Mouse (Mus musculus) pancreas, adult 10 weeks (tissue): ENCODE results near the gene Gm11115. TPM values are rescaled to one million over a fixed set of nuclear protein-coding genes. Genes with fewer than 3 reads are reported as not detected.

Source experiments
- polyA plus RNA-seq: library from polyadenylated mRNA; stranded (reverse); fragments of 350-450 nt; fragmentation: Illumina TruSeq; extraction: RNeasy Lipid Tissue Mini Kit (QIAGEN cat#74804); gene quantifications from one replicate; pipeline ENCODE4 v1.2.3, GENCODE M21; 2015; ENCODE audit warnings: low read depth, low replicate concordance; ENCODE audit not compliant: insufficient read depth

Gm11115 gene
- polyA plus RNA-seq, result not detected

GRCm38 (mm10) chr5:88153999-88154398 lies at the start of gene Gm11115:
Gm11115 (minus strand) TSS chr5:88154099.

DNA sequence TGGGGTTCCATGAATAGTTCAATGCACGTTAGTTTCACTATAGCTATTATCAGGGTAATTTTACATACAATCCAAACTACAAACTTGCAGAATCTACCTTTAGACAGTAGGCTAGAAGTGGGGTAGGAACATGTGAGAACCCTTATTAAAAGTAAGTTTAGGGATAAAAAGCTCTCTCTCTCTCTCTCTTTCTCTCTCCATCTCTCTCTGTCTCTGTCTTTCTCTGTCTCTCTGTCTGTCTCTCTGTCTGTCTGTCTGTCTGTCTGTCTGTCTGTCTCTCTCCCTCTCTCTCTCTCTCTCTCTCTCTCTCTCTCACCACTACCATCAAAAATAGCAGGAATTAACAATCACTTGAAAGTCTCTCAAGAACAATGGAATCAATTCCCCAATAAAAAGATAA lies 42.5 kb downstream of the Gm11115 start, which contains the start of gene Gm11116:
Gene Gm11116 (minus strand): TSS at position 101 of the 400 bp plus-strand sequence.

Other genes starting within 250 kb of the Gm11115 start
- not detected for gene Csn3, start 228.5 kb downstream of the Gm11115 start, polyA plus RNA-seq
- not detected for gene 2310003L06Rik, start 184.6 kb downstream of the Gm11115 start, polyA plus RNA-seq
- gene Gm28434, start 184.6 kb downstream of the Gm11115 start, polyA plus RNA-seq, result not detected
- gene Cabs1, start 174.7 kb downstream of the Gm11115 start, polyA plus RNA-seq, result not detected
- not detected for gene Smr3a, start 151.6 kb downstream of the Gm11115 start, polyA plus RNA-seq
- gene Smr2, start 67.5 kb downstream of the Gm11115 start, polyA plus RNA-seq, result not detected
- gene Gm11116, start 42.6 kb downstream of the Gm11115 start, polyA plus RNA-seq, result not detected
- gene Gm7714, start 114.8 kb upstream of the Gm11115 start, polyA plus RNA-seq, result not detected
- not detected for gene Prol1, start 163.2 kb upstream of the Gm11115 start, polyA plus RNA-seq
- not detected for gene Amtn, start 222.0 kb upstream of the Gm11115 start, polyA plus RNA-seq